Comparison of ENCODE assay signal across 8 mouse cellular contexts in the genomic region with DNA sequence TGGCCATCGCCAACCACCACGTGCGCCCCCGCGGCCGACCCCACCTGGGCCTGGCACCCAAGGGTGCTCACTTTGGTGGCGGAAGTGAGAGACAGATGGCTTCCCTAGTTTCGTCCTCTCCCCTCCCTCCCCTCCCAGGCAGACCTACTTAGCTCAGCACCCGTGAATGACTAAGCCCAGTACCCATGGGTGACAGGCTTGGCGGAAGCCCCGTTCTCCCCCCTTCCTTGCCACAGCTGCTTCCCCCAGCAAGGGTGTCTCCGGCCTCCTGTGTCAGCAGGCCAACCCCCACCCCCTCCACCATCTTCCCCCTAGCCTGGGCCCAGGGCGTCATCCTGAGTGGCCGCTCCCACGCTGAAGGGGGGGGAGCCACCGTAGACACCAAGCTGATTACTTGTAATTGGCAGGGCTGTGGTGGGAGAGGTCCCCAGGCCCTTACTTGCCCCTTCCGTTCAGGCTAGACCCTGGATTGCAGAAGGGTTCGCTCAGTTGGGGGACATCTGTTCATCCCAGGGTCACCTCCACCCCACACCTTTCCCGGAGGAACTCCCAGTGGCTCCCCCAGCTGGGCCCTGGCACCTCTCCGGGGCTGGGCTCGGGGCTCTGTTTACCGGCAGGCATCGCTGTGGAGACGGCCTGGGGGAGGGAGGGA. TPM values are rescaled to one million over a fixed set of nuclear protein-coding genes. Genes with fewer than 3 reads are reported as not detected.
DNase-seq lines count a peak whose midpoint lies in the region; ATAC-seq and TF ChIP-seq lines count a peak whose summit lies in the region.

No protein-coding gene starts in this region.

- 0 out of 2 replicates have a peak, but pooled peaks cover 3% of the 10 kb centered on the region for H3K36me3 ChIP-seq in forebrain, embryonic 14.5 days (ENCODE audit: control insufficient read depth, insufficient read depth, low read length)
- H3K36me3 ChIP-seq in intestine, embryonic 15.5 days: peaks cover under 1% of the 10 kb centered on the region
- H3K36me3 ChIP-seq in lung, embryonic 16.5 days (ENCODE audit: control insufficient read depth, insufficient read depth, low read length): 0 out of 2 replicates have a peak, but pooled peaks cover under 1% of the 10 kb centered on the region

- no peak for ATAC-seq in forebrain, embryonic 14.5 days
- ATAC-seq in intestine, embryonic 15.5 days: no peak
- no peak for ATAC-seq in lung, embryonic 16.5 days (ENCODE audit: low read depth)

- H3K9ac ChIP-seq in forebrain, embryonic 14.5 days (ENCODE audit: low read length): peak overlapping the region; percentile 88
- H3K9ac ChIP-seq in intestine, embryonic 15.5 days: peak overlapping the region; percentile 90
- peak overlapping the region; percentile 88 for H3K9ac ChIP-seq in lung, embryonic 16.5 days (ENCODE audit: low read length)

- 1% methylated on average over 19 of the region's 24 CpGs for WGBS in forebrain, embryonic 14.5 days
- WGBS in intestine, embryonic 15.5 days: 1% methylated on average over 24 of the region's 24 CpGs
- WGBS in lung, embryonic 16.5 days: 0% methylated on average over 22 of the region's 24 CpGs

- peak overlapping the region; percentile 94 for H3K4me2 ChIP-seq in forebrain, embryonic 14.5 days (ENCODE audit: low read length)
- H3K4me2 ChIP-seq in intestine, embryonic 15.5 days (replicated peaks): peak overlapping the region; percentile 86
- H3K4me2 ChIP-seq in lung, embryonic 16.5 days (ENCODE audit: low read depth, low read length): peak overlapping the region; percentile 85

- TF ChIP-seq CTCF in bone marrow macrophage, adult 2 months (IDR thresholded peaks at IDR 0.05; ENCODE audit: low read depth, low read length): no peak

- H3K4me3 ChIP-seq in bone marrow macrophage, adult 2 months (ENCODE audit: insufficient read depth, low read length): peak overlapping the region; percentile 95
- peak overlapping the region; percentile 82 for H3K4me3 ChIP-seq in forebrain, embryonic 14.5 days (ENCODE audit: low read depth, low read length)
- peak overlapping the region; percentile 67 for H3K4me3 ChIP-seq in intestine, embryonic 15.5 days (replicated peaks)
- peak overlapping the region; percentile 91 for H3K4me3 ChIP-seq in lung, embryonic 16.5 days (ENCODE audit: low read length)

- peak overlapping the region; percentile 89 for H3K27ac ChIP-seq in bone marrow macrophage, adult 2 months (ENCODE audit: insufficient read depth, low read depth, low read length)
- peak overlapping the region; percentile 88 for H3K27ac ChIP-seq in forebrain, embryonic 14.5 days (ENCODE audit: low read depth, low read length)
- H3K27ac ChIP-seq in intestine, embryonic 15.5 days: peak overlapping the region; percentile 81
- peak overlapping the region; percentile 88 for H3K27ac ChIP-seq in lung, embryonic 16.5 days (ENCODE audit: low read length)

- H3K9me3 ChIP-seq in forebrain, embryonic 14.5 days (replicated peaks; ENCODE audit: control insufficient read depth, low read length): no peaks in the 10 kb centered on the region
- no peaks in the 10 kb centered on the region for H3K9me3 ChIP-seq in intestine, embryonic 15.5 days
- no peaks in the 10 kb centered on the region for H3K9me3 ChIP-seq in lung, embryonic 16.5 days (ENCODE audit: control insufficient read depth, low read length)

- DNase-seq in right cerebral cortex, postnatal 10 days (ENCODE audit: low spot score in 2 of 2): peak; percentile 54 to 74
- DNase-seq in right cerebral cortex, adult 2 months (ENCODE audit: low spot score in 2 of 2): no peak
- peak; percentile 37 for DNase-seq in forebrain, embryonic 14.5 days (ENCODE audit: low spot score)
- DNase-seq in retina, postnatal 7 days (ENCODE audit: low read depth, low spot score): peak; percentile 35
- DNase-seq in layer of hippocampus, adult 9-10 months (ENCODE audit: low spot score): no peak

- peaks cover 26% of the 10 kb centered on the region for H3K27me3 ChIP-seq in forebrain, embryonic 14.5 days (replicated peaks; ENCODE audit: control insufficient read depth, insufficient read depth, low read length)
- H3K27me3 ChIP-seq in intestine, embryonic 15.5 days (replicated peaks): peaks cover 9% of the 10 kb centered on the region; the same call in 1 of the 2 replicates
- H3K27me3 ChIP-seq in lung, embryonic 16.5 days (ENCODE audit: control insufficient read depth, insufficient read depth, low read depth, low read length): peaks cover 8% of the 10 kb centered on the region; the same call in 1 of the 2 replicates

- H3K4me1 ChIP-seq in bone marrow macrophage, adult 2 months (ENCODE audit: control insufficient read depth, insufficient read depth, low read length): peaks cover 38% of the 10 kb centered on the region
- H3K4me1 ChIP-seq in forebrain, embryonic 14.5 days (ENCODE audit: control insufficient read depth, insufficient read depth, low read length): peaks cover 13% of the 10 kb centered on the region
- peaks cover 57% of the 10 kb centered on the region for H3K4me1 ChIP-seq in intestine, embryonic 15.5 days (replicated peaks)
- H3K4me1 ChIP-seq in lung, embryonic 16.5 days (replicated peaks; ENCODE audit: control insufficient read depth, insufficient read depth, low read length): peaks cover 57% of the 10 kb centered on the region

- TF ChIP-seq POLR2A in bone marrow macrophage, adult 2 months (IDR thresholded peaks at IDR 0.05; ENCODE audit: borderline replicate concordance, low read depth, low read length): no peak

RNA-seq across cellular contexts. Expression of gene Zbtb7a, which starts 3.2 kb away (rescaled TPM):
- 52.0 and 54.9 TPM in 2 replicates for polyA plus RNA-seq in bone marrow macrophage, adult 2 months (2012; ENCODE audit: insufficient read depth, insufficient read length, missing spikeins)
- polyA plus RNA-seq in forebrain, embryonic 14.5 days (2014; fragmentation: Nextera tagmentation; extraction: Ambion mirVana): 6.2 and 8.2 TPM in 2 replicates
- polyA plus RNA-seq in intestine, embryonic 15.5 days (2015; fragmentation: Nextera tagmentation; extraction: Ambion mirVana): 52.5 and 53.0 TPM in 2 replicates
- polyA plus RNA-seq in lung, embryonic 16.5 days (2015; fragmentation: Nextera tagmentation; extraction: Ambion mirVana): 31.5 and 31.6 TPM in 2 replicates

RNA-seq across cellular contexts. Expression of gene Pias4, which starts 29.5 kb away (rescaled TPM):
- 21.9 and 28.2 TPM in 2 replicates for polyA plus RNA-seq in bone marrow macrophage, adult 2 months (2012; ENCODE audit: insufficient read depth, insufficient read length, missing spikeins)
- polyA plus RNA-seq in forebrain, embryonic 14.5 days (2014; fragmentation: Nextera tagmentation; extraction: Ambion mirVana): 44.0 and 45.5 TPM in 2 replicates
- polyA plus RNA-seq in intestine, embryonic 15.5 days (2015; fragmentation: Nextera tagmentation; extraction: Ambion mirVana): 47.2 and 58.4 TPM in 2 replicates
- 35.5 and 41.8 TPM in 2 replicates for polyA plus RNA-seq in lung, embryonic 16.5 days (2015; fragmentation: Nextera tagmentation; extraction: Ambion mirVana)

RNA-seq across cellular contexts. Expression of gene Map2k2, which starts 32.5 kb away (rescaled TPM):
- 71.4 and 77.6 TPM in 2 replicates for polyA plus RNA-seq in bone marrow macrophage, adult 2 months (2012; ENCODE audit: insufficient read depth, insufficient read length, missing spikeins)
- polyA plus RNA-seq in forebrain, embryonic 14.5 days (2014; fragmentation: Nextera tagmentation; extraction: Ambion mirVana): 180 and 203 TPM in 2 replicates
- polyA plus RNA-seq in intestine, embryonic 15.5 days (2015; fragmentation: Nextera tagmentation; extraction: Ambion mirVana): 190 and 208 TPM in 2 replicates
- polyA plus RNA-seq in lung, embryonic 16.5 days (2015; fragmentation: Nextera tagmentation; extraction: Ambion mirVana): 144 and 151 TPM in 2 replicates

RNA-seq across cellular contexts. Expression of gene Eef2, which starts 38.2 kb away (rescaled TPM):
- polyA plus RNA-seq in bone marrow macrophage, adult 2 months (2012; ENCODE audit: insufficient read depth, insufficient read length, missing spikeins): 877 and 1,003 TPM in 2 replicates
- 474 and 520 TPM in 2 replicates for polyA plus RNA-seq in forebrain, embryonic 14.5 days (2014; fragmentation: Nextera tagmentation; extraction: Ambion mirVana)
- 515 and 540 TPM in 2 replicates for polyA plus RNA-seq in intestine, embryonic 15.5 days (2015; fragmentation: Nextera tagmentation; extraction: Ambion mirVana)
- polyA plus RNA-seq in lung, embryonic 16.5 days (2015; fragmentation: Nextera tagmentation; extraction: Ambion mirVana): 589 and 620 TPM in 2 replicates

RNA-seq across cellular contexts. Expression of gene Creb3l3, which starts 39.6 kb away (rescaled TPM):
- 1.3 TPM in 2 replicates for polyA plus RNA-seq in bone marrow macrophage, adult 2 months (2012; ENCODE audit: insufficient read depth, insufficient read length, missing spikeins)
- 0.14 and 0.25 TPM in 2 replicates for polyA plus RNA-seq in forebrain, embryonic 14.5 days (2014; fragmentation: Nextera tagmentation; extraction: Ambion mirVana)
- polyA plus RNA-seq in intestine, embryonic 15.5 days (2015; fragmentation: Nextera tagmentation; extraction: Ambion mirVana): 48.2 and 57.8 TPM in 2 replicates
- 0.34 and 1.0 TPM in 2 replicates for polyA plus RNA-seq in lung, embryonic 16.5 days (2015; fragmentation: Nextera tagmentation; extraction: Ambion mirVana)

Comparison
In these comparisons a context has a peak if more than half of its experiments do, and no peak if none do; other contexts are left out.
1. DNase-seq: peak in right cerebral cortex, postnatal 10 days (2 of 2), forebrain, embryonic 14.5 days (single experiment) and retina, postnatal 7 days (single experiment); none in right cerebral cortex, adult 2 months (0 of 2) and layer of hippocampus, adult 9-10 months (single experiment).
2. Peak in every context shown above with its lines, with median percentiles within 50 percentile points of each other: H3K27ac ChIP-seq, H3K4me3 ChIP-seq, H3K4me2 ChIP-seq and H3K9ac ChIP-seq.